8 mouse cellular contexts compared by ENCODE assay signal in the genomic region with DNA sequence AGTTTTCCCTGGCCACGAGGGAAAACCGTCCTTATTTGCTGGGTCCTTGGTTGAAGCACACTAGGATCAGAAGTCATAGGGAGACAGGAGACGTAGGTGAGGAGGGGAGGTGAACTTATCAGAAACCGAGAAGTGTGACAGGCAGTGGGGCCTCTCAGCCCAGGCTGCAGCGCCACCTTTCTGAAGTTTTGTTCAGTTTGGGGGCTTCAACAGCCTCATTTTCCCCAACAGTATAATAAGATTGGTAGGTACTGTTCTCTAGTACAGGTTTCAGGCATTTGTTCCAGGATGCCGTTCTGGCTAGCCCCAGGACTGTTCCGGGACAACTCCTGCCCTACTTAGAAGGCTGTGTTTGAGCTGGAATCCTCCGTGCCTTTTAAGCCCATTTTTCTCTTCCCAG. TPM values are rescaled to one million over a fixed set of nuclear protein-coding genes. Genes with fewer than 3 reads are reported as not detected.
DNase-seq lines count a peak whose midpoint lies in the region; ATAC-seq and TF ChIP-seq lines count a peak whose summit lies in the region.

No protein-coding gene starts in this region.

- H3K36me3 ChIP-seq in megakaryocyte, embryonic 14.5 days (replicated peaks; ENCODE audit: low read length) = peaks cover 22% of the 10 kb centered on the region
- H3K36me3 ChIP-seq in forebrain, embryonic 14.5 days (ENCODE audit: control insufficient read depth, insufficient read depth, low read length) = no peaks in the 10 kb centered on the region
- H3K36me3 ChIP-seq in kidney, postnatal 0 days (ENCODE audit: insufficient read depth, low read length) = no peaks in the 10 kb centered on the region; the same call in 1 of the 2 replicates
- H3K36me3 ChIP-seq in stomach, postnatal 0 days (ENCODE audit: control insufficient read depth, insufficient read depth, low read length) = no peaks in the 10 kb centered on the region

- peaks cover 17% of the 10 kb centered on the region for H3K27me3 ChIP-seq in megakaryocyte, embryonic 14.5 days (replicated peaks)
- no peaks in the 10 kb centered on the region for H3K27me3 ChIP-seq in forebrain, embryonic 14.5 days (replicated peaks; ENCODE audit: control insufficient read depth, insufficient read depth, low read length)
- H3K27me3 ChIP-seq in kidney, postnatal 0 days (ENCODE audit: insufficient read depth, low read length) = no peaks in the 10 kb centered on the region
- no peaks in the 10 kb centered on the region for H3K27me3 ChIP-seq in stomach, postnatal 0 days (ENCODE audit: control insufficient read depth, insufficient read depth, low read length)

- peaks cover 35% of the 10 kb centered on the region for H3K4me1 ChIP-seq in megakaryocyte, embryonic 14.5 days
- no peaks in the 10 kb centered on the region; the same call in 1 of the 2 replicates for H3K4me1 ChIP-seq in bone marrow, adult 2 months (ENCODE audit: control insufficient read depth, insufficient read depth, low read length)
- H3K4me1 ChIP-seq in forebrain, embryonic 14.5 days (ENCODE audit: control insufficient read depth, insufficient read depth, low read length) = peaks cover 13% of the 10 kb centered on the region
- peaks cover 12% of the 10 kb centered on the region; the same call in 1 of the 2 replicates for H3K4me1 ChIP-seq in kidney, postnatal 0 days (replicated peaks; ENCODE audit: insufficient read depth, low read length)
- H3K4me1 ChIP-seq in stomach, postnatal 0 days (replicated peaks; ENCODE audit: control insufficient read depth, insufficient read depth) = peaks cover 2% of the 10 kb centered on the region; the same call in 1 of the 2 replicates

- peak overlapping the region; percentile 99 for H3K4me3 ChIP-seq in megakaryocyte, embryonic 14.5 days (replicated peaks)
- peak overlapping the region; percentile 73 for H3K4me3 ChIP-seq in bone marrow, adult 2 months (replicated peaks; ENCODE audit: control insufficient read depth, low read depth, low read length)
- peak overlapping the region; percentile 93 for H3K4me3 ChIP-seq in forebrain, embryonic 14.5 days (ENCODE audit: low read depth, low read length)
- H3K4me3 ChIP-seq in kidney, postnatal 0 days (replicated peaks; ENCODE audit: low read depth, low read length) = peak overlapping the region; percentile 87
- peak overlapping the region; percentile 76 for H3K4me3 ChIP-seq in stomach, postnatal 0 days (ENCODE audit: low read depth, low read length)

- ATAC-seq in megakaryocyte, adult 5-6 weeks (ENCODE audit: poor library complexity, severe bottlenecking) = no peak
- peak; percentile 8; the same call in 1 of the 2 replicates for ATAC-seq in forebrain, embryonic 14.5 days
- ATAC-seq in kidney, postnatal 0 days (replicated peaks; ENCODE audit: low FRiP score, low read depth) = no peak
- no peak for ATAC-seq in stomach, postnatal 0 days (ENCODE audit: low FRiP score, low TSS enrichment)

- H3K9ac ChIP-seq in forebrain, embryonic 14.5 days (ENCODE audit: low read length) = peak overlapping the region; percentile 90
- peak overlapping the region; percentile 87 for H3K9ac ChIP-seq in kidney, postnatal 0 days (ENCODE audit: low read depth, low read length)
- peak overlapping the region; percentile 71 for H3K9ac ChIP-seq in stomach, postnatal 0 days (ENCODE audit: low read length)

- no peak for TF ChIP-seq EP300 in stomach, postnatal 0 days (optimal IDR thresholded peaks at IDR 0.05)

- H3K4me2 ChIP-seq in forebrain, embryonic 14.5 days (ENCODE audit: low read length) = peak overlapping the region; percentile 84
- H3K4me2 ChIP-seq in kidney, postnatal 0 days (ENCODE audit: low read length) = peak overlapping the region; percentile 74
- H3K4me2 ChIP-seq in stomach, postnatal 0 days (replicated peaks; ENCODE audit: low read depth) = peak overlapping the region; percentile 89

- DNase-seq in forebrain, embryonic 14.5 days (ENCODE audit: low spot score) = peak; percentile 42
- peak; percentile 67 for DNase-seq in kidney, postnatal 0 days (ENCODE audit: low spot score)
- DNase-seq in lung, postnatal 36 days = peak; percentile 69
- peak; percentile 41 for DNase-seq in stomach, postnatal 0 days (ENCODE audit: low spot score)
- no peak for DNase-seq in cerebellum, adult 9-11 months

- WGBS in bone marrow, adult 2 months = under 1% methylated on average over 8 of the region's 8 CpGs
- 1% methylated on average over 8 of the region's 8 CpGs for WGBS in forebrain, embryonic 14.5 days
- 2% methylated on average over 8 of the region's 8 CpGs for WGBS in kidney, postnatal 0 days
- WGBS in stomach, postnatal 0 days = 4% methylated on average over 8 of the region's 8 CpGs

- TF ChIP-seq CTCF in bone marrow, adult 2 months (IDR thresholded peaks at IDR 0.05; ENCODE audit: control insufficient read depth, insufficient read depth, low read length) = peak; percentile 39; the same call in 1 of the 2 replicates
- peak; percentile 68 for TF ChIP-seq CTCF in kidney, postnatal 0 days (IDR thresholded peaks at IDR 0.05; ENCODE audit: low read depth)
- peak; percentile 72 for TF ChIP-seq CTCF in stomach, postnatal 0 days (IDR thresholded peaks at IDR 0.05; ENCODE audit: low read depth)

- TF ChIP-seq POLR2A in bone marrow, adult 2 months (IDR thresholded peaks at IDR 0.05; ENCODE audit: borderline replicate concordance, control insufficient read depth, low read depth, low read length) = no peak

- no peaks in the 10 kb centered on the region for H3K9me3 ChIP-seq in megakaryocyte, embryonic 14.5 days
- no peaks in the 10 kb centered on the region for H3K9me3 ChIP-seq in forebrain, embryonic 14.5 days (replicated peaks; ENCODE audit: control insufficient read depth, low read length)
- no peaks in the 10 kb centered on the region for H3K9me3 ChIP-seq in kidney, postnatal 0 days (replicated peaks; ENCODE audit: low read length)
- H3K9me3 ChIP-seq in stomach, postnatal 0 days (ENCODE audit: control insufficient read depth, low read length) = no peaks in the 10 kb centered on the region

- H3K27ac ChIP-seq in bone marrow, adult 2 months (ENCODE audit: control insufficient read depth, insufficient read depth, low read depth, low read length, poor library complexity) = peak overlapping the region; percentile 89
- H3K27ac ChIP-seq in forebrain, embryonic 14.5 days (ENCODE audit: low read depth, low read length) = peak overlapping the region; percentile 88
- H3K27ac ChIP-seq in kidney, postnatal 0 days = peak overlapping the region; percentile 95
- H3K27ac ChIP-seq in stomach, postnatal 0 days (replicated peaks) = peak overlapping the region; percentile 97

RNA-seq across cellular contexts. Expression of a gene that starts 0.7 kb away (rescaled TPM):
- polyA plus RNA-seq in megakaryocyte, embryonic 14.5 days (2012; ENCODE audit: insufficient read depth, low replicate concordance) = 2.5 and 3.4 TPM in 2 replicates
- total RNA-seq in megakaryocyte, adult 5-6 weeks (2015) = 5.0 and 6.7 TPM in 2 replicates
- total RNA-seq in megakaryocyte, adult 5-6 weeks (2017) = 7.2 and 8.8 TPM in 2 replicates
- 3.6 and 15.0 TPM in 2 replicates for polyA plus RNA-seq in bone marrow, adult 2 months (2011; ENCODE audit: insufficient read depth, insufficient read length, low replicate concordance, missing spikeins)
- polyA plus RNA-seq in forebrain, embryonic 14.5 days (2014; fragmentation: Nextera tagmentation; extraction: Ambion mirVana) = 42.2 and 44.8 TPM in 2 replicates
- 44.1 and 44.8 TPM in 2 replicates for polyA plus RNA-seq in kidney, postnatal 0 days (2015; fragmentation: Nextera tagmentation; extraction: Ambion mirVana)
- 31.6 and 33.0 TPM in 2 replicates for polyA plus RNA-seq in stomach, postnatal 0 days (2015; fragmentation: Nextera tagmentation; extraction: Ambion mirVana)

RNA-seq across cellular contexts. Expression of a gene that starts 6.9 kb away (rescaled TPM):
- 15.0 and 32.0 TPM in 2 replicates for polyA plus RNA-seq in megakaryocyte, embryonic 14.5 days (2012; ENCODE audit: insufficient read depth, low replicate concordance)
- total RNA-seq in megakaryocyte, adult 5-6 weeks (2015) = 3,591 and 4,679 TPM in 2 replicates
- total RNA-seq in megakaryocyte, adult 5-6 weeks (2017) = 682 and 1,100 TPM in 2 replicates
- 436 and 1,079 TPM in 2 replicates for polyA plus RNA-seq in bone marrow, adult 2 months (2011; ENCODE audit: insufficient read depth, insufficient read length, low replicate concordance, missing spikeins)
- polyA plus RNA-seq in forebrain, embryonic 14.5 days (2014; fragmentation: Nextera tagmentation; extraction: Ambion mirVana) = 0.25 and 0.32 TPM in 2 replicates
- polyA plus RNA-seq in kidney, postnatal 0 days (2015; fragmentation: Nextera tagmentation; extraction: Ambion mirVana) = 43.5 and 50.3 TPM in 2 replicates
- 1.8 TPM in 2 replicates for polyA plus RNA-seq in stomach, postnatal 0 days (2015; fragmentation: Nextera tagmentation; extraction: Ambion mirVana)

RNA-seq across cellular contexts. Expression of a gene that starts 13.2 kb away (rescaled TPM):
- polyA plus RNA-seq in megakaryocyte, embryonic 14.5 days (2012; ENCODE audit: insufficient read depth, low replicate concordance) = 74.3 and 79.5 TPM in 2 replicates
- 30.4 and 38.4 TPM in 2 replicates for total RNA-seq in megakaryocyte, adult 5-6 weeks (2015)
- 29.1 and 32.3 TPM in 2 replicates for total RNA-seq in megakaryocyte, adult 5-6 weeks (2017)
- 28.0 and 39.6 TPM in 2 replicates for polyA plus RNA-seq in bone marrow, adult 2 months (2011; ENCODE audit: insufficient read depth, insufficient read length, low replicate concordance, missing spikeins)
- 86.9 and 98.4 TPM in 2 replicates for polyA plus RNA-seq in forebrain, embryonic 14.5 days (2014; fragmentation: Nextera tagmentation; extraction: Ambion mirVana)
- 87.0 and 96.8 TPM in 2 replicates for polyA plus RNA-seq in kidney, postnatal 0 days (2015; fragmentation: Nextera tagmentation; extraction: Ambion mirVana)
- polyA plus RNA-seq in stomach, postnatal 0 days (2015; fragmentation: Nextera tagmentation; extraction: Ambion mirVana) = 85.0 and 90.1 TPM in 2 replicates

RNA-seq across cellular contexts. Expression of a gene that starts 41.8 kb away (rescaled TPM):
- 3.6 and 6.2 TPM in 2 replicates for polyA plus RNA-seq in megakaryocyte, embryonic 14.5 days (2012; ENCODE audit: insufficient read depth, low replicate concordance)
- 0.47 TPM in 1 of 2 replicates, not detected in the other for total RNA-seq in megakaryocyte, adult 5-6 weeks (2015)
- not detected in 2 replicates for total RNA-seq in megakaryocyte, adult 5-6 weeks (2017)
- polyA plus RNA-seq in bone marrow, adult 2 months (2011; ENCODE audit: insufficient read depth, insufficient read length, low replicate concordance, missing spikeins) = 1.4 and 1.9 TPM in 2 replicates
- polyA plus RNA-seq in forebrain, embryonic 14.5 days (2014; fragmentation: Nextera tagmentation; extraction: Ambion mirVana) = 28.2 and 42.8 TPM in 2 replicates
- 5.3 and 5.6 TPM in 2 replicates for polyA plus RNA-seq in kidney, postnatal 0 days (2015; fragmentation: Nextera tagmentation; extraction: Ambion mirVana)
- 5.6 and 6.2 TPM in 2 replicates for polyA plus RNA-seq in stomach, postnatal 0 days (2015; fragmentation: Nextera tagmentation; extraction: Ambion mirVana)

RNA-seq across cellular contexts. Expression of a gene that starts 42.8 kb away (rescaled TPM):
- 103 and 163 TPM in 2 replicates for polyA plus RNA-seq in megakaryocyte, embryonic 14.5 days (2012; ENCODE audit: insufficient read depth, low replicate concordance)
- total RNA-seq in megakaryocyte, adult 5-6 weeks (2015) = 56.3 and 67.0 TPM in 2 replicates
- 66.2 and 81.0 TPM in 2 replicates for total RNA-seq in megakaryocyte, adult 5-6 weeks (2017)
- polyA plus RNA-seq in bone marrow, adult 2 months (2011; ENCODE audit: insufficient read depth, insufficient read length, low replicate concordance, missing spikeins) = 71.7 and 127 TPM in 2 replicates
- 37.3 and 48.0 TPM in 2 replicates for polyA plus RNA-seq in forebrain, embryonic 14.5 days (2014; fragmentation: Nextera tagmentation; extraction: Ambion mirVana)
- 33.7 and 33.8 TPM in 2 replicates for polyA plus RNA-seq in kidney, postnatal 0 days (2015; fragmentation: Nextera tagmentation; extraction: Ambion mirVana)
- 14.0 and 16.1 TPM in 2 replicates for polyA plus RNA-seq in stomach, postnatal 0 days (2015; fragmentation: Nextera tagmentation; extraction: Ambion mirVana)
